Mouse (Mus musculus) thymus, adult 2 months (tissue): ENCODE data around the gene Efcab7.

ENCODE experiments used
- CTCF ChIP-seq: fragments of 200-500 bp; IDR thresholded peaks from 2 replicates; pipeline ENCODE4 v1.5.1; 2012; ENCODE audit warnings: mild to moderate bottlenecking, control low read depth, low read length, moderate library complexity, borderline replicate concordance; ENCODE audit not compliant: control insufficient read depth, poor library complexity, insufficient read depth; ENCODE audit errors: extremely low read depth
- POLR2A ChIP-seq: fragments of 200-500 bp; IDR thresholded peaks from 2 replicates; pipeline ENCODE4 v1.6.1; 2012; ENCODE audit warnings: mild to moderate bottlenecking, low read length, control low read depth, moderate library complexity; ENCODE audit not compliant: control insufficient read depth, poor library complexity, insufficient read depth; ENCODE audit errors: extremely low read depth

DNA sequence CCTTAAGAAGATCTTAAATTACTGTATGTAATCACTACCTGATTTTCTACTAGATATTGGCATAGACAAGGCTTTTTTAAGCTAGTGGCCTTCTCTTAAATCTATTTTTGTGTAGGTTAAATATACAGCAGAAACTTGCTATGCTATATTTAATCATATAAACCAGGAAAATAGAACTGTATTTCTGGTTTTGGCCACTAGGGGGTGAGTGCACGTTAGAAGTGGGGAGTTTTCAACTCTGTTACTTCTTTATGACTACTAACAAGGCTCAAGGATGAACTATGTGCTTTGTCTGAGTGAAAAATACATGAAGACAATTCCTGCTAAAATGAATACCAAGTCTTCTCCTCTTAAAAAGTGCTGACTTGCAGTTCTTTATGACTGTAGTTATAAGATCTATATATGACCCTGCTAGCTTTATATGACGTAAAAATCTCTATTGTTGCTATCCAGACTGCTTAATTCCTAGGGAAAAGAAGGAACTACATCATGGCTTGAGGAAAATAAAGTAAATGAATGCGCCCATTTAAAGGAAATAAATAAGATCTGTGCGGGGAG, 85.0 kb downstream of the Efcab7 start:
- no peak for TF ChIP-seq POLR2A
- TF ChIP-seq CTCF, result no peak
